Mouse (Mus musculus): ENCODE results near the gene St5.

The St5 gene

GRCm38 (mm10) chr7:109641102-109641501, 62.3 kb downstream of the St5 start:
- no peak for DNase-seq (ENCODE audit: low spot score in 2 of 2)

GRCm38 (mm10) chr7:109637391-109637790, 66.0 kb downstream of the St5 start:
- no peak for DNase-seq (ENCODE audit: low spot score in 2 of 2)

GRCm38 (mm10) chr7:109636086-109636792, 67.2 kb downstream of the St5 start:
- peak in 1 of 2 experiments; percentile 59 for DNase-seq (ENCODE audit: low spot score in 2 of 2)

DNA sequence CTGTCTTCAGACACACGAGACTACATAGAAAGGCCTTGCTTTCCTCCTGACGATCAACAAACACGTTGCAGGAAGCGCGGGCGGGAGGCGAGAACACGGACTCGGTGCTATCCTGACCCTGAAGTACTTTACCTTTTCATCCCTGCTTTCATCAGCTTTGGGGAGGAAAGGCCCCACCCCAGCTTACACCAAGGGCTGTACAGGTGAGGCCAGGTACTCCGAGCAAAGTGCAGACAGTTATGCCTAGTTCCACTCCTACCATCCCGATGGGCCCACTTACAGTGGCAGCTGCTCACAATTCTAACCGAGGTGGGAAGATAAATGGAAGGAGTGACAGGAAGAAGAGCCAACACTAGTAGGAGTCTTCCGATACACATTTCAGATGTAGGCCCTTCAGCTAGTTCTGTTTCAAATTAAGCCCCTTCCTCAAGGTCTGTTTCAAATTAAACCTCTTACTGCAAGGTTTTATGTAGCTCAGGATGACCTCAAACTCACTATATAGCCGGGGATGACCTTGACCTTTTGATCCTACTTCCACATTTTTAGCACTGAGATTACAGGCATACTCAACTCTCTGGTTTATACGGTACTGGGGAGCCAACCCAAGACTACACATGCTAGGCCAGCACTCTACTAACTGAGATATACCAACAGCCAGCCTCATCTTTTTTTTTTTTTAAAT, 69.9 kb downstream of the St5 start:
- DNase-seq (ENCODE audit: low spot score in 2 of 2) = no peak

GRCm38 (mm10) chr7:109631330-109631729, 72.1 kb downstream of the St5 start:
- no peak for DNase-seq (ENCODE audit: low spot score in 2 of 2)

GRCm38 (mm10) chr7:109629871-109630778, 73.3 kb downstream of the St5 start:
- DNase-seq (ENCODE audit: low spot score in 2 of 2) = no peak

- DNase-seq (ENCODE audit: low spot score in 2 of 2) = no peak
Measured at GRCm38 (mm10) chr7:109628935-109629609, 74.3 kb downstream of the St5 start.

- no peak for DNase-seq (ENCODE audit: low spot score in 2 of 2)
Measured at GRCm38 (mm10) chr7:109627851-109628250, 75.6 kb downstream of the St5 start.

- DNase-seq (ENCODE audit: low spot score in 2 of 2) = no peak
Measured at GRCm38 (mm10) chr7:109622234-109622838, 81.1 kb downstream of the St5 start.

- no peak for DNase-seq (ENCODE audit: low spot score in 2 of 2)
Measured at GRCm38 (mm10) chr7:109620967-109621366, 82.4 kb downstream of the St5 start.

DNA sequence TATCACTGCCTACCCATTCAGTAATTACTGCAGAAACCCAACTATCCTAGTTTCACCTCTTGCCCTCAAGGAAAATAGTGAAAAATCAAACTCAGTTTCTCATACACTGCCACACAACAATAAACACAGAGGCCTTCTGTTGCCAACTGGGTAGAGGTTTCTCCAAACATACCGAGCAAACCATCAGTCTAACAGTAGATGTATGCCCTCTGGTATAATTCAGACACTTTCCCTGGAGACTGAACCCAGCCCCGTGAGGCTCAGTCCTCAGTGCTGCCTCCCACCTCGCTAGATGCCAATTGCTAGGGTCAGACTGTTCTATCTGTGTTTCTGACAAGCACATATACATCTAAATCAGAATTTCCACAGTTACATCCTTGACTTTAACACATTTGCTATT, 83.1 kb downstream of the St5 start:
- DNase-seq (ENCODE audit: low spot score in 2 of 2) = no peak

- peak; percentile 77 to 93 for DNase-seq (ENCODE audit: low spot score in 2 of 2)
Measured at GRCm38 (mm10) chr7:109618721-109619120, 84.7 kb downstream of the St5 start.

DNA sequence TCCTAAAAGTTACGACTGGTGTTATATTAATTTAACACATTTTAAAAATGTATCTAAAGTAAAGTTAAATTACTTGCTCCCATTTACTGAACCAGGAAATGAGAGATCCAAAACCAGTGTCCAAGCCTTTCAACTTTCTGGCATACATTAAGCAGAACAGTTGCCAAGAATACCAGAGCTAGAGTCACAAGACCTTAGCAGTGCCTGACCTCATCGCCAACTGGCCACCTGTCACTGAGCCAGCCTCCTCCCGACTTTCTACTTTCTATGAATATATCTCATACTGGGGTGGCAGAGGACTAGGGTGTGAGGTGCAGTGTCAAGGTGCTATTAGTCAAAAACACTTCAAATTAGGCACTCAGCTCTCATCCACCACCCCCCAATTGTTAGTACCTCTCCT, 85.6 kb downstream of the St5 start:
- no peak for DNase-seq (ENCODE audit: low spot score in 2 of 2)

DNA sequence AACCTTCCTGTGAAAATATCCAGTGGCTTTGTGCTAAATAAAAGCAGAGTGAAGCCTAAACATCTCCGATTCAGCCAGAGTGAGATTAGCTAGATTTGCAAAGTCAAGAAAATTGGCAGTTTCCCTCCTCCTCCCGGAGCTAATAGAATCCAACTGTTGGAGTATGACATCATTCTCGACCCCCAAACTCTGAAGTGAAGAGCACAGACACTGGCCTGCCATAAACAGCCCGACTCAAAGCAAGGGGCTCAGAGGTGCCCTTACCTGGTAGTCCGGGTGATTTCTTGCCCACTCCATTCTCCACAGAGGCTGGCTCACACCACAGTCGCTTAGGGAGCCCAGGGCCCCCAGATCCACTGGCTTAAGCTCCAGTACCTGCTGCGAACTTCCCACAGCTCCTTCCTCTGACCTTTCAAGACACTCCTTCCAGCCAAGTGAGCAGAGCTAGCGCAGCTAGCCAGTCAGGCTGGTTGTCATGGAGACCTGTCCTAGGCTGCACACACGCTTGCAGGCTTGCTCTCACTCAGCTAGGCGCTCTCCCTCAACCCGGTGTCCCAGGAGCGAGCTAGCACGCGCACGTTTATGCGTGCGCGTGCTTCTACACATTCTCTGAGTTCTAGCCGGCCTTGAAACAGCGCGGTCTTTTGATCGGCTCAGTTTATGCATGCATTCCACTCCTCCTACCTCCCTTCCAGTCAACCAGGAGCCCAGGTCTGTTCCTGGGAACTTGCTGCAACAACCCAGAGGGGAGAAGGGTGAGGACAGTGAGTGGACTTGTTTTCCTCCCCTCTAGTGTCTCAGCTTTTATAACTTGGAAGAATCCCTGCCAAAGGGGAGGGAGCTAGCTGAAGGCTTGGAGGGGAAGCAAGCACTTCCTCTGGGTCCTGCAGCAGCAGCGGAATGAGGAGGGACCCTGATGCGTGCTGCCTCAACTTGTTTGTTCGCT, 87.1 kb downstream of the St5 start:
- DNase-seq (ENCODE audit: low spot score in 2 of 2) = peak; percentile 58 to 74

DNA sequence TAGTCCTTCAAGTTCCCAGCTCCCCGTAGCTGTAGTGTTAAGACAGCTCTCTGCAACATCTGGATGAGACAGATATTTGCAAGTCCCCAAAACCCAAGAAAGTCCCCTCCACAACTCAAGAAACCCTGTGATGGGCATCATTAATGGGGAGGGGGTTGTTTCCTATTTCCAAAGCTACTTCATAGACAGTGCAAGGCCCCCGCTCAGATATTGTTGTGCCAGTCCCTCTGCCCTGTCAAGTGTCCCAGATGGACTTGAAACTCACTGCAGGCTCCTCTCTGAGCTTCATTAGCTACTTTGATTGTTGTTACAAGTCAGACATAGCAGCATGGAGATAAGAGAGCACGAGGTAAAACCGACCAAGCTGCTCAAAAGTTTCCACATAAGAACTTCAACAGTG, 87.8 kb downstream of the St5 start:
- DNase-seq (ENCODE audit: low spot score in 2 of 2) = no peak

DNA sequence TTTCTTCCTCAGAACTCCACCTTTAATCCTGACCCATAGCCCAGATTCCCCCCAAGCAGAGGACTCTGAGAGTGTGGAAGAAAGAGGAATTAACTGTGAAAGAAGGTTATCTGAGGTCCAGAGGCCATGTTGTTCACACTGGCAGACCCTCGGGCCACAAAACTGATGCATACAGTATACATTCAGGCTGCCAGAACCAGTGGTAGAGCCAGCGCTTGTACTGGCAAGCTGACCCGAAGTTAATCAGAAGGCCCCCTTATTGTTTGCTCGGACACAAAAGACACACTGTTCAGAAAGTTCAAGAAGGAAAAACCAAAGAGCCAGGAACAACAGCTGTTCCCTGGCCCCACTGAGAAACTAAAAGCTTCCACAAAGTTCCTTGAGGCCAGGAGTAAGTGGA, 88.5 kb downstream of the St5 start:
- no peak for DNase-seq (ENCODE audit: low spot score in 2 of 2)

GRCm38 (mm10) chr7:109613531-109614021, 89.8 kb downstream of the St5 start:
- no peak for DNase-seq (ENCODE audit: low spot score in 2 of 2)

DNA sequence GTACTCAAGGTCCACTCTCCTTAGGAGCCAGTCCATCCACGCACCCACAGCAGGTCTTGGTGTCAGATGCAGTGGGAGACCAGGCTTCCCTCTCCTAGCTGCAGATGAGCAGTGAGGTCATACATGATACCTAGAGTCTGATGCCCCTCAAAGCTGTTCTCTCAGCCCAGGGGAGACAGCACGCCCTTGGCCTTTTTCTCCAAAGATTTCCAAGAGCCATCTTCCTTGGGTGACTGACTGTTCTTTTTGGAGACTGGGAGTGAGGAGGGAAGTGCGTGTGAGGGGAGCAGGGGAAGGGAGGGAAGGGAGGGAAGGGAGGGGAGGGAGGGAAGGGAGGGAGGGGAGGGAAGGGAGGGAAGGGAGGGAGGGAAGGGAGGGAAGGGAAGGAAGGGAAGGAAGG, 90.4 kb downstream of the St5 start:
- DNase-seq (ENCODE audit: low spot score in 2 of 2) = no peak

- DNase-seq (ENCODE audit: low spot score in 2 of 2) = no peak
Measured at GRCm38 (mm10) chr7:109612531-109612930, 90.9 kb downstream of the St5 start.

GRCm38 (mm10) chr7:109610348-109610747, 93.1 kb downstream of the St5 start:
- no peak for DNase-seq (ENCODE audit: low spot score in 2 of 2)
